Mouse (Mus musculus) adipocyte (in vitro differentiated cells): Measurements from ENCODE around the gene Ints1.
"Not testable (repeated sequence)": the region's sequence is repeated elsewhere in the genome, so short reads cannot be mapped to it uniquely, and the experiment has no call there.

Source experiments
- DNase-seq: peaks from one replicate; pipeline ENCODE4 v3.0.0-alpha.2; 2016; ENCODE audit warnings: low spot score

Gene Ints1

GRCm38 (mm10) chr5:139754753-139755152 is 20.7 kb downstream of the Ints1 start:
- DNase-seq = peak; percentile 58

DNA sequence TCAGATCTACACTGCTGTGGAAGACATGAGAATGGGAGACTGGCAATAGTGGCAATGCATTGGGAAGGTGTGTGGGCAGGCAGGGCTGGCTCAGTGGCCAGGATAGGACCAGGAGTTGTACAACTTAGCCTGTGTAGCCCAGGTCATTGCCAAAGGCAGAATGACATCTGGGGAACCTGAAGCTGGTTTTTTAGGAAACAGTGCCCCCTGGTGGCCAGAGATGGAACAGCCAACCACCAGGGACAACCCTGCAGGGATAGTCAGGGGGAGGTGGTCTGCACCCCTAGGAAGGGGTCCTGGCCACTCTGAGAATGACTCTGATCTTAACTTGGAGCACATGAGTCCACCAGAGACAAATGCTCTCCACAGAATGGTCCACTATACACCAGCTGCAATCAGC is 24.9 kb downstream of the Ints1 start:
- DNase-seq = peak; percentile 78

DNA sequence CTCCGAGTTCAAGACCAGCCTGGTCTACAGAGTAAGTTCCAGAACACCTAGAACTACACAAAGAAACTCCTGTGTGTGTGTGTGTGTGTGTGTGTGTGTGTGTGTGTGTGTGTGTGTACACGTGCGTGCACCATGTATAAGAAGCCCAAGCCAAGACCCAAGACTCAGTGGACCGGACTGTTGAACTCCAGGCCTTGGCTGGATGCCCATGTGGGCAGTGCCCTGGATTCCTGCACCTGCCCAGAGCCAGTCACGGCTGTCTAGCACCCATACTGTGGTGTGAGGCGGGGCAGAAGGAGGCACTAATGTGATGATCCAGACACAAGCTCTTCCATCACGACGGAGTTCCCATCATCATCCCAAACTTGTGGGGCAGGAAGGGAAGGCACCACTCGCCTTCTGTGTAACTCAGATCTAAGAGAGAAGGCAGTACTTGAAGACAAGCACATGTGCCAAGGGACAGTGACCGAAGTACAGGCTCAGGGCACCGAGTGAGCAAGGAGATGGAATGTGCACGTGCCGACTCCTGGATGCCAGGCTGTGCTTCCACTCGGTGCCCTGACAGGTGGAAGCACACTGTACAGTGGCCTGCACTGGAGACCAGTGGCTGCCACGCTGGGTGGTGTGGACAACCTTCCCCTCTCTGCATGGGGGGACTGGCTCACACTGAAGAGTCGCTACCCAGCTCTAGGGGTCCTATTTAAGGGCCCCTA is 25.9 kb downstream of the Ints1 start:
- no peak for DNase-seq

DNA sequence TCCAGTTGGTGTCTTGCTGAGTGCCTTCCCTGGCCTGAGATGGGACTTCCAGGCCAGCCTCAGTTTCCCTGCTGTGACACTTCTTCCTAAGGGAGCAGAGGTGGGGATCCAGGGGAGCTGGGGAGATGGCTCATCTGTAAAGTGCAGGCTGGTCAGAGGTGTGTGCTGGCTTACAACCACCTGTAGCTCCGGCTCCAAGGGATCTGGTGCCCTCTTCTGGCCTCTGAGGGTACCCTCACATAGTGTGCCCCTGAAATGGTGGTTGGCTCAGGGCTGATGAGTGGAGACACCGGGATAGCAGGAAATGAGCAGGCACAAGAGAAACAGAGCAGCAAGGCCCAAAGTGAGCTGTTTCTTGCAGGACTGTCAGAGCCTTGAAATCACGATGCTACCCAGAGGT is 29.7 kb downstream of the Ints1 start:
- peak; percentile 70 for DNase-seq

GRCm38 (mm10) chr5:139742640-139743039 is 32.8 kb downstream of the Ints1 start:
- DNase-seq = not testable (repeated sequence)

- no peak for DNase-seq
These were observed 36.7 kb downstream of the Ints1 start for GRCm38 (mm10) chr5:139738592-139739315.

- DNase-seq = no peak
These were observed 37.5 kb downstream of the Ints1 start for GRCm38 (mm10) chr5:139737841-139738591.

DNA sequence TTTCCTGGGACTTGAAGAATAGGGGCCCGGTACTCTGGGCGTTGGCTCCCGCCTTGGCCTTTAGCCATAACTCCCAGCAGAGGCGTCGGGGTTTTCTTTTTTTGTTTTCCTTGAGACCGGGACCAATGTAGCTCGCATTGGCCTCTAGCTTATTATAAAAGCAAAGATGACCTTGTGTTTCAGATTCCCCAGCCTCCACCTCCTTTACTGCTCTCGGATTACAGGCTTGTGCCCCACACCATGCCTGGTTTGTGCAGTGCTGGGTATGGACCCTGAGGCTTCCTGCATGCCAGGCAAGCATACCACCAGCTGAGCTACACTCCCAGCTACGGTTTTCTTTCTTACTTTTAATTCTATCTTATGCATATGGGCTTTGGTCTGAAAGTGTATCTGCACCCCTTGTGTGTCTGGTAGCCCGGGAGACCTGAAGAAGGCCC is 39.0 kb downstream of the Ints1 start:
- DNase-seq = no peak

DNA sequence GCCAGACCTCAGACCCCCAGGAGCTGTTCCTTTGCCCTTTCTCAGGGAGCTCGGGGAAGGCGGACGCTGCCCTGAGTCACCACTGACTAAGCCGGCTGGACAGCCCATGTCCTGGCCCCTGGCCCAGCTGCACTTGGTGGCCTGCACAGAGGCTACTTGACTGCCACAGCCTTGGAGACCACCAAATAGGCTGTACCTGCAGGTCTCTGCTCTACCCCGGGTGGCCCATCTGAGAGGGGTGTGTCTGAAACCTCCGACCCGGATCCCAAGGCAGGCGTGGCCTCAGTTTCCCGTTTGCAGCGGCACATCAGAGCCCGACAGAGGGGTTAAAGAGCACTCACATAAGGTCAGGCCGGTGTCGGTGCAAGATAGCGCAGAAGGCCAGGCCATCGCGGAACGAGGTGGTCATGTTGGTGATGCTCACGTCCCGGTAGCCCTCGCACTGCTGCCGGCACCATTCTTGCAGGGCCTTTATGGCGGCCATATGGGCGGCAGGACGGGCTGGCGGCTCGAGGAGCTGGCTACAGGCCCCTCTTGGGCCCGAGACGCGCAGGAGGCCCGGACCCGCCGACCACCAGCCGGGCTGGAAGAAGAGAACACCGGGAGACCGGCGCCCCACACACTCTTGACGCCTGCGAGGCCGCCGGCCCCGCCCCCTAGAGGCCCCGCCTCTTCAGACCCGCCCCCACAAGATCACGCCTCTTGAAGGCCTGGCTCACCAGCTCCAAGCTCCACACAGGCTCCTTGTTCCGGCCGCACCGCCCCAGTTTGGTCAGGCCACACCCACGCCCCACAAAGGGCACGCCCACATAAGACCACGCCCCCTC is 39.6 kb downstream of the Ints1 start, which contains the start of gene Micall2:
Gene Micall2 (minus strand): TSS at position 660 of the 827 bp plus-strand sequence.
- peak; percentile 96 for DNase-seq

- peak; percentile 57 for DNase-seq
These were observed 40.7 kb downstream of the Ints1 start for GRCm38 (mm10) chr5:139734746-139735145.

GRCm38 (mm10) chr5:139734016-139734415 is 41.5 kb downstream of the Ints1 start:
- DNase-seq = no peak

DNA sequence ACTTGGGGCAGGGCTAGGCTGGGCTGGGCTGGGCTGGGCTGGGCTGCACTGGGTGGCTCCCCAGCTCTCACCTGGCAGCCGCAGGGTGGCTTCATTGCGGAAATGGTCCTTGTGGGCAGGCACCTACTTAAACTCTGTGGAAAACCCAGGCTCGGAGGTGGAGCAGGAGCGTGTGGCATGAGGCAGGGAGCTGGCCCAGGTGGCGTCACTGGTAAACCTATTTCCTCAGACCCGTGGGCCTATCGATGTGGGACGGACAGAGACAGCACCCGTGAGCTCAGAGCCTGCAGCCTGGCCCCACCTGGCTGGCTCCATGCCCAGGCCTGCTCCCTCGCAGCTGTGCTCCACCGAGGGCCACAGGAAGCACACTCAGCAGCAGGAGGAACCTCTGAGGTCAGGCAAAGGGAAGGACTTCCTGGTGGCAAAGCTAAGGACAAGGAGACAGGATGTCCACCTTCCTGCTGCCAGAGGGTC is 42.8 kb downstream of the Ints1 start:
- no peak for DNase-seq

DNA sequence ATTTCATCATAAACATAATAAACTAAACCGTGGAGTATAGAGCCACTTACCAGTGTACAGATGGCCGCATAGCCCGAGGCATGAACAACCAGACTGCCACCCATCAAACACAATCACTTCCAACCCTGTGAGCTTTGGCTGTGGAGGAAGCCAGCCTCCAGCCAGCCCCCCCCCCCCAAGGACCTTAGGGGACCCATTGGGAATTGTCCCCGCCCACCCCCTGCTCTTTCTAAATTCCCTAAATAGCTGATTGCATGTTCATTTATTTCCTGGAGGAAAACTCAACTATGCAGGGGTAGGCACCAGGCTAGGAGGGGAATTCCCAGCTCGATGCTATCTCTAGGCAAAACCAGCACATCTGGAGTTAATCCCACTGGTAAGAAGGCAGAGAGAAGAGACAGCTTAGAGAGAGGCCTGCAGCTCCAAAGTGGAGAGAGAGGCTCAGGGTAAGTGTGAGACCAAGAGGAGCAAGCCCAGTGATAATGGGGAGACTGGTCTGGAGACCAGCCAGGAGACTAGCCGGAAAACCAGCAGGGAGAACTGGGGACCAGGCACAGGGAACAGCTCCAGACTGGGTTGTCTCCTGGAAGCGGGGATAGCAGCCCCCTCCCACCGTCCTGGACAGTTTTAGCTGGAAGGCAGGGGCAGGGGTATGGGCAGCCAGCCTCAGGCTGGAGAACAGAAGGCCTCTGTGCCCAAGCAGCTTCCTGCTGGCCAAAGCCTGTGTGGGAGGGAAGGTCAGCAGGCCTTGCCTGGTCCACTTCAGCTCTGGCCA is 44.6 kb downstream of the Ints1 start:
- DNase-seq = peak; percentile 52

DNA sequence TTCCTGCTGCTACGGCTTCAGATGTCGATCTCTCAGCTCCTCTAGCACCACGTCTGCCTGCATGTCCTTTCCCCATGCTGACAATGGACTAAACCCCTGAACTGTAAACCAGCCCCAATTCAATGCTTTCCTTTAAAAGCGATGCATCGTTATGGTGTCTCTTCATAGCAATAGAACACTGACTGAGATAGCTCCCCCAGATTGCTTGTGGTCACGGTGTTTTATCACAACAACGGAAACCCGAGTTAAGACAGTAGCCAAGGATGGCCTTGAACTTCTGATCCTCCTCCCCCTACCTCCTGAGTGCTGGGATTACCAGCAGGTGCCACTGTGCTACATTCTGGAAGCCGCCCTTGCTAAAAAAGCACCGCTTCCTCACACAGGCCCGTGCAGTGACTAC is 48.2 kb downstream of the Ints1 start:
- no peak for DNase-seq

DNA sequence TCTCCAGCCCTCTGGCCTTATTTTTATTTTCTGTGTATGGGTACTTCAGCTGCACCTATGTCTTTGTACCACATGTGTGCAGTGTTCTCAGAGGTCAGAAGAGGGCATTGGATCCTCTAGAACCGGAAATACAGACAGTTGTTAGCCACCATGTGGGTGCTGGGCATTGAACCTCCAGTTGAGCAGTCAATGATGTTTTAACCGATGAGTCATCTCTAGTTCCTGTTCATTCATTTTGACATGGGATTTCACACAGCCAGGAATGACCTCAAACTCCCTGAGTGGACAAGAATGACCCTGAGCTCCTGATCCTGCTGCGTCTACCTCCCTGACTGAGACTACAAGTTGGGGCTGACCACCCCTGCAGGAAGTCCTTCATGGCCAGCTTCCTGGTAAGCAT is 49.3 kb downstream of the Ints1 start:
- DNase-seq = no peak

DNA sequence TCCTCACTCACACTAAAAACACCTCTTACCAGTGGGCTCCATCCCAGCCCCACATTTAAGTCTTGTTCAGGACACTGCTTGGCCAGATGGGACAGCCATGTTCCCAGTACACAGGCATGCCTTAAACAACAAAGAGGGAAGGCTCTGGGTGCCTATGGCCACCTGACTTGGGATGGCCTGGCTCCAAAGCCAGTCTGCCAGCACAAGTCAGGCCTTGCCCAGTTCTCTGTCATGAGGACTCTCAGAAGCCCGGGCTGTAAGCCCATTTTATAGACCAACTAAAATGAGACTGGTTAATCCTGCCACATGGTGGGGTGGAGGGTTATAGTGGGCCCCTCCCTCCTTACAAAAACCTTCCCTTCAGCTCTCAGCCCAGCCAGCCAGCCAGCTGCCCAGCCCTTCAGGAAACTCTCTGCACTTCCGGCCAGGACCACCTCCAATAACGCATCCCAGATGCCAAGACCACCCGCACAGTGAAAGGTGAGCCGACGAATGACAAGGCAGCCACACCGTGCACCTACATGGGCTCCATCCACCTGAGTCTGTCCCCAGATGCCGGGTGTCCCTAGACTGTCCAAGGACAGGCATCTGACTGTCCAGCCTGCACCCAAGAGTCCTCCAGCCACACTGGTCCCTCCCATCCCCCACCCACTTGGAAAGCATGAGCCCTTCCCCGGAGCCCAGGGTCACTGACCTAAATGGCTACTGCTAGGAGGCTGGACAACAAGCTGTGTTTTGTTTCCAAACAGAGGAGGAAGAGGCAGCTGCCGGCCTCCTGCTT is 50.9 kb downstream of the Ints1 start:
- DNase-seq = peak; percentile 66

DNA sequence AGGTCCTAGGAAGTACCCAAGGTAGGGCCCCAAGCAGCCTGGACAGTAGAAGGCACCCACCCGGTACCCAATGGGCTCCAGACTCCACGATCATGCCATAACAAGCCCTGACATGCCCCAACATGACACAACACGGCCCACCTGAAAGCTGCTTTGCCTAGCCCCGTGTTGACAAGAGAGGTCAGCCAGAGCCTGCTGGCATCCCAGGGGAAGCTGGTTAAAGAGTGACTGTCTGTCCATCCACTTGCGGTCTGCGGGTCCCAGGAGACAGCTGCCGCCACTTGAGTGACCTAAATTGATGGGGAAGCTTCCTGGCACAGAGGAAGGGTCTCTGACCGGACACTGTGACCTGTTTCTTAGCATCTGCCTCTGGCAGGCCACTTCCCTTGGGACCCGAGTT is 52.4 kb downstream of the Ints1 start:
- no peak for DNase-seq

DNA sequence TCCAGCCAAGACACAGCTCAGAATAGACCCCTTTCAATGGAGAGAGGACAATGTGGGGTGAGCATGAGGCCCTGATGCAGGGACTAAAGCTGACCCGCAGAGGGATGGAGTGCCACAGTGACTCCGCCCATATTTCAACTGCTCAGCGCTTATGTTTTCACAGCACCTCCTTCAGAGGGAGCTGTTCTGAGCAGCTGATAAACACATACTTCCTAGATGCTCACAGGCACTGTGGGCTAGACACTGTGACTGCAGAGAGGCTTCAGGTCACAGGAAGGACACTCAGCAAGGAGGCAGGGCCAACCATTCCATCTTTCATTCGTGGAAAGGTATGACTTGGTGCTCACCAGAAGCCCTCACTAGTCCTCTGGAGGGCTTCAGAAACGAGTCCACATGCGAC is 52.8 kb downstream of the Ints1 start:
- no peak for DNase-seq

GRCm38 (mm10) chr5:139718949-139719348 is 56.5 kb downstream of the Ints1 start:
- no peak for DNase-seq

GRCm38 (mm10) chr5:139718540-139718939 is 56.9 kb downstream of the Ints1 start:
- no peak for DNase-seq
